Comparison of ENCODE assay signal across 8 mouse cellular contexts in the genomic region with DNA sequence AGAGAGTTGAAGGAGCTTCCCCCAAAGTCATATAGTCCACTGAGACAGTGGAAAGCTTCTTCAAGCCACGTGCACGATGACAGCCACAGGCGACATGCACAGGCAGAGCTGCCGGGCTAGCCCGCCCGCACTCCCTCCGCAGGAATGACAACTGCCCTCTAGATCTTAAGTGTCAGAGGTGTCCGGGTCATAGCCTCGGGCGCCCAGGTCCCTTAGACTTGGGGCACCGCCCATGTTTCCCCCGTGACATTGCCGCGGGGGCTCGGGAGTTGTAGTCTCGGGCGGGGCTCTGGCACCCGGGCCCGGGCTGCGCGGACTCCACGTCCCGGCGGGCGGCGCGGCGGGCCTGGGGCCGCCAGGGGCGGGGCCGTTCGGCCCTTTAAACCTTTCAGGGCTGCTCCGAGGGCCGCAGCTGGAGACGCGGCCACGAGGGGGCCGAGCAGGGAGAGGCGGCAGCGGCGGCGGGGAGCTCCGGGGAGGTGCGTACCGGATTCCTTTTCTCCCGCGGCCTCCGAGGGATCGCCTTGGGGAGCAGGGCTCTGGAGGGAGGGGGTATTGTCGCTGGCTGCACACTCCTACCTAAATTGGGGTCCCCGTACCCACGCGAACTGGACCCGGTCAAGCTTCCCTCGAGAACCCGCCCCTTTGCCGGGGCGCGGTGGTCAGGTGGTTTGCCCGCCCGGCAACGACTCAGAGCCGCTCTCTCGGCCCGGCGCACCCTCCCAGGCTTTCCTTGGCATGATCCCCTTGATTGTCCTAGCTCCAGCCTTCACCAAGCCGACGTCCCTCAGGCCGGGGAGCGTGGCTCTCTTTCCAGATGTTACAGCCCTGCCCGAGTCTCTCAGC. TPM values are rescaled to one million over a fixed set of nuclear protein-coding genes. Genes with fewer than 3 reads are reported as not detected.
A peak's percentile ranks its signal among the peaks of the same experiment; 100 is the strongest.
DNase-seq lines count a peak whose midpoint lies in the region.

A gene (plus strand): TSS at position 382 of the 846 bp plus-strand sequence.

- peaks cover 8% of the 10 kb centered on the region for H3K27me3 ChIP-seq in hindbrain, embryonic 10.5 days (ENCODE audit: insufficient read depth, poor library complexity, severe bottlenecking)

- peak within 1 kb of the TSS; percentile 70 for H3K4me3 ChIP-seq in hindbrain, embryonic 10.5 days

- H3K27ac ChIP-seq in hindbrain, embryonic 10.5 days = peak within 1 kb of the TSS; percentile 83

- H3K9me3 ChIP-seq in hindbrain, embryonic 10.5 days = no peaks in the 10 kb centered on the region

- peaks cover 25% of the 10 kb centered on the region for H3K4me1 ChIP-seq in hindbrain, embryonic 10.5 days (replicated peaks)

- WGBS in hindbrain, embryonic 10.5 days = under 1% methylated on average over 71 of the region's 71 CpGs

- H3K36me3 ChIP-seq in hindbrain, embryonic 10.5 days = peaks cover 49% of the 10 kb centered on the region

- DNase-seq in MN1 (ENCODE audit: low spot score) = peak; percentile 86
- peak; percentile 66 for DNase-seq in cerebellum, adult 8-10 months
- DNase-seq in frontal cortex, postnatal 10 days (ENCODE audit: low spot score in 2 of 2) = peak; percentile 65 to 79
- DNase-seq in hindbrain, embryonic 10.5 days (ENCODE audit: low spot score) = peak; percentile 79
- DNase-seq in layer of hippocampus, postnatal 10 days (ENCODE audit: low spot score in 2 of 2) = peak; percentile 73 to 85
- DNase-seq in lung, postnatal 14 days = peak; percentile 83
- DNase-seq in ovary, postnatal 36 days (ENCODE audit: low spot score) = peak; percentile 85
- peak; percentile 73 for DNase-seq in thymus, postnatal 4 days

RNA-seq across cellular contexts. Expression of the gene that starts here (rescaled TPM):
- 5.7 and 7.0 TPM in 2 replicates for polyA plus RNA-seq in hindbrain, embryonic 10.5 days (2016; fragmentation: Nextera tagmentation; extraction: Ambion mirVana)
- 10 to 100 TPM; 18.8 to 20.9 TPM for total RNA-seq in layer of hippocampus, postnatal 10 days (2021)

Comparison
In these comparisons a context has a peak if more than half of its experiments do, and no peak if none do; other contexts are left out.
1. Peak in every context shown above with its lines: DNase-seq, H3K4me3 ChIP-seq and H3K27ac ChIP-seq.